Mouse (Mus musculus): ENCODE measurements around the gene Hnrnpl. TPM values are rescaled to one million over a fixed set of nuclear protein-coding genes. Genes with fewer than 3 reads are reported as not detected.
A peak's percentile ranks its signal among the peaks of the same experiment; 100 is the strongest.
"Not testable (repeated sequence)": the region's sequence is repeated elsewhere in the genome, so short reads cannot be mapped to it uniquely, and the experiment has no call there.

The Hnrnpl gene
- polyA plus RNA-seq, 1 experiment from 2014 or later: 265 TPM

GRCm38 (mm10) chr7:28867508-28868340 is 59.4 kb downstream of the Hnrnpl start:
- H3K9ac ChIP-seq; H3K9me3 ChIP-seq (replicated peaks); H3K36me3 ChIP-seq; H3K4me3 ChIP-seq (replicated peaks); H3K27me3 ChIP-seq; H3K27ac ChIP-seq: not testable (repeated sequence)
- peak overlapping the region; percentile 48 for H3K4me2 ChIP-seq
- H3K4me1 ChIP-seq: peaks cover 29% of the 10 kb centered on the region
- WGBS: 29% methylated on average over 23 of the region's 23 CpGs
- ATAC-seq (replicated peaks; ENCODE audit: low FRiP score): peak; percentile 53; the same call in 1 of the 2 replicates

GRCm38 (mm10) chr7:28870901-28871664 is 62.7 kb downstream of the Hnrnpl start:
- WGBS: 89% methylated on average over 24 of the region's 24 CpGs
- ATAC-seq (replicated peaks; ENCODE audit: low FRiP score): no peak

More at GRCm38 (mm10) chr7:28870901-28871664, 62.7 kb downstream of the Hnrnpl start:
- no peaks in the 10 kb centered on the region for H3K36me3 ChIP-seq
- no peaks in the 10 kb centered on the region for H3K9me3 ChIP-seq (replicated peaks)
- no peak overlapping the region for H3K9ac ChIP-seq
- no peaks in the 10 kb centered on the region for H3K27me3 ChIP-seq
- peaks cover 14% of the 10 kb centered on the region for H3K4me1 ChIP-seq
- no peak overlapping the region for H3K4me2 ChIP-seq
- H3K4me3 ChIP-seq (replicated peaks): no peak overlapping the region
- no peak overlapping the region for H3K27ac ChIP-seq

Other genes with a start within 250 kb of the Hnrnpl start
- 28.8 and 33.6 TPM in 2 replicates for gene Samd4b, start 210.4 kb upstream of the Hnrnpl start, polyA plus RNA-seq (2015; fragmentation: Nextera tagmentation; extraction: Ambion mirVana)
- gene Pak4, start 210.4 kb upstream of the Hnrnpl start, polyA plus RNA-seq (2015; fragmentation: Nextera tagmentation; extraction: Ambion mirVana): 63.9 and 72.1 TPM in 2 replicates
- not detected in 2 replicates for gene Acp7, start 177.2 kb upstream of the Hnrnpl start, polyA plus RNA-seq (2015; fragmentation: Nextera tagmentation; extraction: Ambion mirVana)
- 5.4 and 9.1 TPM in 2 replicates for gene Fbxo27, start 115.7 kb upstream of the Hnrnpl start, polyA plus RNA-seq (2015; fragmentation: Nextera tagmentation; extraction: Ambion mirVana)
- gene Fbxo17, start 91.7 kb upstream of the Hnrnpl start, polyA plus RNA-seq (2015; fragmentation: Nextera tagmentation; extraction: Ambion mirVana): 8.2 and 9.2 TPM in 2 replicates
- gene Mrps12, start 66.7 kb upstream of the Hnrnpl start, polyA plus RNA-seq (2015; fragmentation: Nextera tagmentation; extraction: Ambion mirVana): 144 and 152 TPM in 2 replicates
- 30.0 and 30.8 TPM in 2 replicates for gene Sars2, start 66.5 kb upstream of the Hnrnpl start, polyA plus RNA-seq (2015; fragmentation: Nextera tagmentation; extraction: Ambion mirVana)
- not detected in 2 replicates for gene Ccer2, start 52.4 kb upstream of the Hnrnpl start, polyA plus RNA-seq (2015; fragmentation: Nextera tagmentation; extraction: Ambion mirVana)
- gene Sirt2, start 41.8 kb upstream of the Hnrnpl start, polyA plus RNA-seq (2015; fragmentation: Nextera tagmentation; extraction: Ambion mirVana): 57.2 and 67.6 TPM in 2 replicates
- gene Nfkbib, start 41.0 kb upstream of the Hnrnpl start, polyA plus RNA-seq (2015; fragmentation: Nextera tagmentation; extraction: Ambion mirVana): 41.6 and 45.2 TPM in 2 replicates
- 6.2 and 7.4 TPM in 2 replicates for gene Rinl, start 19.6 kb upstream of the Hnrnpl start, polyA plus RNA-seq (2015; fragmentation: Nextera tagmentation; extraction: Ambion mirVana)
- gene Ech1, start 16.7 kb downstream of the Hnrnpl start, polyA plus RNA-seq (2015; fragmentation: Nextera tagmentation; extraction: Ambion mirVana): 154 and 164 TPM in 2 replicates
- gene Lgals4, start 25.3 kb downstream of the Hnrnpl start, polyA plus RNA-seq (2015; fragmentation: Nextera tagmentation; extraction: Ambion mirVana): 12.0 and 32.1 TPM in 2 replicates
- gene Lgals7, start 55.3 kb downstream of the Hnrnpl start, polyA plus RNA-seq (2015; fragmentation: Nextera tagmentation; extraction: Ambion mirVana): 1.9 and 3.1 TPM in 2 replicates
- gene Capn12, start 72.9 kb downstream of the Hnrnpl start, polyA plus RNA-seq (2015; fragmentation: Nextera tagmentation; extraction: Ambion mirVana): 0.36 and 0.64 TPM in 2 replicates
- gene Actn4, start 153.8 kb downstream of the Hnrnpl start, polyA plus RNA-seq (2015; fragmentation: Nextera tagmentation; extraction: Ambion mirVana): 288 and 312 TPM in 2 replicates
- gene Eif3k, start 173.3 kb downstream of the Hnrnpl start, polyA plus RNA-seq (2015; fragmentation: Nextera tagmentation; extraction: Ambion mirVana): 401 and 402 TPM in 2 replicates
- 9.0 and 9.6 TPM in 2 replicates for gene Map4k1, start 173.5 kb downstream of the Hnrnpl start, polyA plus RNA-seq (2015; fragmentation: Nextera tagmentation; extraction: Ambion mirVana)